Mouse (Mus musculus): ENCODE data around the gene Igfals.

Igfals gene

DNA sequence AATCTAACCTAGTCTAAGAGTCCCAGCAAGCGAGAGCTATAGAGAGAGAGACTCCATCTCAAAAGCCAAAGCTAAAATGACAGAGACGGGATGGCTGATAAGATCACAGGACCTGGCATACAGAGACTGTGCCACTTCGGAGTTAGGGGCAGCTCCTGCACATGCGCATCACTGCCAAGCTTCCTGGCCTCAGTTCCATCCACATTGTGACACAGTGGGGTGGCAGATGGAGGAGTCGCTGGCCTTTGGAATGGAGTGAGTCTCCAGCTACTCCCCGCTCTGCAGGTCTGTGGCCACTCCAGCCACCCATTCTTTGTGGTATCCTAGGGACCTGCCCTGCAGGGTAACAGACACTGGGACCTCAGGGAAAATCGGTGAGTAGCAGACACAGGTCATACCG, at the start of gene Igfals:
Gene Igfals (plus strand): TSS at position 222 of the 400 bp plus-strand sequence.
- no peak for DNase-seq (ENCODE audit: low spot score)

GRCm38 (mm10) chr17:24817503-24817902, 48.3 kb upstream of the Igfals start:
- no peak for DNase-seq (ENCODE audit: low spot score)

DNA sequence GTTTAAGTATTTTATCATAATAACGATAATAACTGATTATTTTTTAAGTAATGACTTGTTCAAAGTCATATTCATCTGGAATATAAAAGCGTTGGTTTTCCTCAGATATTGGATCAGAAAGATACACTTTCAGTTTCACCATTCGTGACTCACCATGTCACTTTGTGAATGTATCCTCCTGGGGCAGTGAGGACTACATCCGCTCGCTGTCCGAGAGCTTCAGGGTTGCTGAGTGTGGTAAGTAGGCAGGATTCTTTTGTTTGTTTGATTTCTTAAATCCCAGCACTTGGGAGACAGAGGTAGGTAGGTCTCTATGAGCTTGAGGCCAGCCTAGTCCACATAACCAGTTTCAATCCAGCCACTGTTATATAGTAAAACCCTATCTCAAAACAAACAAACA, 47.6 kb upstream of the Igfals start:
- DNase-seq (ENCODE audit: low spot score) = no peak

GRCm38 (mm10) chr17:24819469-24819868, 46.3 kb upstream of the Igfals start:
- no peak for DNase-seq (ENCODE audit: low spot score)

DNA sequence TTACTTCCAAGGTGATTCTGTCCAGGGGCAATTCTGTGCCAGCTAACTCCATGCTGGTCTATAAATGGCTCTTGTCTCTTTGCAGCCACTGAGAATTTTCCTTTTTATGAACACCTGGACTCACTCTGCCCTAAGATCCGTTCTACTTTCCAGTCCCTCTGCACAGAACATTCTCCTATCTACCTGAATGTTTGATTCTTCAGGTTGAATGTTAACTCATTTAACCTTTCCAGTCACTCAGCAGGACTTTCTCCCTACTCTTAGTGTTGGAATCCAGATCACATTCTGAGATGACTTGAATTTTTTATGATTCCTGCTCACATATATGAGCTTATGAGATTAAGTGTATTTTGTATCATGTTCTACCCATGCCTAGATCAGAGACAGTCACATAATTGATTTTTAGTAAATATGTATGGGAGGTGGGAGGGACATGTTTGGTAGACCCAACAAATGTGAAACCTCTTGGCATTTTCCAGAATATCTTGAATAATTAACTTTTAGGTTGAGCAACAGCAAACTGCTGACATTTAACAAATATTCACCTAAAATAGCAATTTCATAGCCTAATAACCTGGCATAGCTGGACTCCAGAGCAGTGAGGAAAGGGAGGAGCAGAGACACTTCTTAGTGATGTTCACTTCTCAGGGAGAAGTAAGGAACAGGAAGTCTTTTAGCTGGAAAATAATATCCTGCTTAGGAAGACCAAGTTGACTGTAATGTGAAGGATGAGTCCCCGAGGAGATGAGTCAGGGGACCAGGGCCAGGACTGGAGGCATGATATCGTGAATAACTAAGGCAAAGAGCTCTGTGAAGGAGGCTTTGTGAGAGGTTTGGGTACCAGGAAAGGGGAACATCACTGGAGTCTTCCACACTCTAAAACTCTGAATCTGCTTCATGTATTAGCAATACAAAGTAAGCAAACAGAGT, 44.2 kb upstream of the Igfals start:
- no peak for DNase-seq (ENCODE audit: low spot score)

DNA sequence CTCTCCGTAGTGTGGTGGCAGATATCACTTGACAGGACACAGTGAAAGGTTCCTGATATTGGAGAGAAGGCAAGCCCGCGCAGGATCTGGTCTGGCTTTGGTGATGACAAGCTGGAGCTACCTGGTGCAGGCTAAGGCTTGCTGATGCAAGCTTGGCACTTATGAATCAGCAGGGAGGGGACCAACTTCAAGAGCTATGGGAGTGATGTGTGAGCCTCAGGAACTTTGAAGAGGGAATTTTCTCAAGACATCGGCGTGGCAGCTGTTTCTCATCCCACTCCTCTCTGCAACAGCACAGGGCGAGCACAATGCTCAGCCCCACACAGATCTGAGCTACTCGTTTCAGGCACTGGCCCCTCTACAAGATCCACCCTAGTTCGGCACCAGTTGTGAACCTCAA, 26.0 kb upstream of the Igfals start, which contains the start of gene Hagh:
Gene Hagh (plus strand): TSS at position 302 of the 400 bp plus-strand sequence.
- no peak for DNase-seq (ENCODE audit: low spot score)

DNA sequence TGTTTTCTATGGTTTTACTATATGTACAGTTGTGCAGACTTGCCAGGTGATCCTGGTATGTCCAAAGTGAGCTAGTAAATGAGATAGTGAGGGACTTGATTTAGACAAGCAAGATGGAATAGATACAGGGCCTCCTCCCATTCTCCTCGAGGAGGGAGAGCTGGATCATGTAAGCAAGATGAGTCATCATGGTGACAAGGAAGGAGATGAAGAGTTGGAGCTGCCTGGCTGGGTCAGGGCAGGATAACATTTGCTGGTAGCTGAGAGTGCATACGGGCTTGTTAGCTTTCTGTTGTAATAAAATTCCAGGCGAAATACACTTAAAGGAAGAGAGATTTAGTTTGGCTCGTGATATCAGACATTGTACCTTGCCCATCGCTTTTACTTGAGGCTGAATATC, 25.5 kb upstream of the Igfals start:
- DNase-seq (ENCODE audit: low spot score) = no peak

GRCm38 (mm10) chr17:24841133-24841532, 24.7 kb upstream of the Igfals start:
- no peak for DNase-seq (ENCODE audit: low spot score)

DNA sequence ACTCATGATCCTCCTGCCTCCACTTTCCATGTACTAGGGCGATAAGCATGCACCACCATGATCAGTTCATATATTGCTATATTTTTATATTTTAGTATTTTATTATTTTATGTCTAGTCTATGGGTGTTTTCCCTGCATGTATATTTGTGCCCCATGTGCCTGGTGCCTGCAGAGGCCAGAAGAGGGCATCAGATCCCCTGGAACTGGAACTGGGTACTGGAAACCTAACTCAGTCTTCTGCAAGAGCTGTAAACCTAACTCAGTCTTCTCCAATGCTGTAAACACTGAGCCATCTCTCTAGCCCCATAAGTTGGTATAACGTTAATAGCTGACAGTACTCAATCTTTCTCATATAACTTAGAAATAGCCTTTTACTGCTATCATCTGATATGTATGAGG, 23.2 kb upstream of the Igfals start:
- DNase-seq (ENCODE audit: low spot score) = no peak

GRCm38 (mm10) chr17:24844525-24844924, 21.3 kb upstream of the Igfals start:
- DNase-seq (ENCODE audit: low spot score) = no peak

- DNase-seq (ENCODE audit: low spot score) = no peak
Observed at GRCm38 (mm10) chr17:24847386-24847785, 18.4 kb upstream of the Igfals start.

GRCm38 (mm10) chr17:24848600-24849031, 17.2 kb upstream of the Igfals start:
- DNase-seq (ENCODE audit: low spot score) = no peak

GRCm38 (mm10) chr17:24849733-24850064, 16.1 kb upstream of the Igfals start:
- no peak for DNase-seq (ENCODE audit: low spot score)

DNA sequence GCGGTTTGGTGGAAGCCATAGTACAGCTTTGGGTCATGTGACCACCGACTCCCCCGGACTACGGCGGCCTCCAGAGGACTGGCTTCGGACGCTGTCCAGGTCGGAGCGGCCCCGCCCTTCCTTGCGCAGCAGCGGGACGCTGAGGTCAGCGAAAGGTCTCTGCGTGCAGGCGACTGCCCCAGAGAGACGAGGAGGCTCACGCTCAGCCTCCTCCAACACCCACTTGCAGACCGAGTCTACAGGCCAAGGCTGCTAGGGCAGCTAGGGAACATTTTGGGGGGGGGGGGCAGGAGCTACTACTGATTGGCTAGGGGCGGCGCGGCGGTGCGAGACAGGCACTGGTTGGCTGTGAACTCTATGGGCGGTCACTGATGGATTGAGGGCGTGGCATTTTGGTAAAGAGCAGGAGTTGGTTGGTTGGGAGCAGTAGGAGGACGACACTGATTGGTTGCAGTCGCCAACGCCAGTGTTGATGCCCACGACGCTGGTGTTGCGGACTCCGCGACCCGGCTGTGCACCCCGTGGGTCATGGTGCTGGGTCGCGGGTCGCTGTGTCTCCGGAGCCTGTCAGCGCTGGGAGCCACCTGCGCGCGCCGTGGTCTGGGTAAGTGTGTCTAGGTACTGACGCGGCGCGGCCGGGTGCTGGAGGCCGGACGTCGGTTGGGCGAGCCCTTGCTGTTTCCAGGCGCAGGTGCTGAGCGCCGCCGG, 15.6 kb upstream of the Igfals start, which contains the start of gene Fahd1:
Gene Fahd1 (minus strand): TSS at position 300 of the 708 bp plus-strand sequence.
- peak; percentile 95 for DNase-seq (ENCODE audit: low spot score)

- no peak for DNase-seq (ENCODE audit: low spot score)
Observed at GRCm38 (mm10) chr17:24850773-24851127, 15.0 kb upstream of the Igfals start.

DNA sequence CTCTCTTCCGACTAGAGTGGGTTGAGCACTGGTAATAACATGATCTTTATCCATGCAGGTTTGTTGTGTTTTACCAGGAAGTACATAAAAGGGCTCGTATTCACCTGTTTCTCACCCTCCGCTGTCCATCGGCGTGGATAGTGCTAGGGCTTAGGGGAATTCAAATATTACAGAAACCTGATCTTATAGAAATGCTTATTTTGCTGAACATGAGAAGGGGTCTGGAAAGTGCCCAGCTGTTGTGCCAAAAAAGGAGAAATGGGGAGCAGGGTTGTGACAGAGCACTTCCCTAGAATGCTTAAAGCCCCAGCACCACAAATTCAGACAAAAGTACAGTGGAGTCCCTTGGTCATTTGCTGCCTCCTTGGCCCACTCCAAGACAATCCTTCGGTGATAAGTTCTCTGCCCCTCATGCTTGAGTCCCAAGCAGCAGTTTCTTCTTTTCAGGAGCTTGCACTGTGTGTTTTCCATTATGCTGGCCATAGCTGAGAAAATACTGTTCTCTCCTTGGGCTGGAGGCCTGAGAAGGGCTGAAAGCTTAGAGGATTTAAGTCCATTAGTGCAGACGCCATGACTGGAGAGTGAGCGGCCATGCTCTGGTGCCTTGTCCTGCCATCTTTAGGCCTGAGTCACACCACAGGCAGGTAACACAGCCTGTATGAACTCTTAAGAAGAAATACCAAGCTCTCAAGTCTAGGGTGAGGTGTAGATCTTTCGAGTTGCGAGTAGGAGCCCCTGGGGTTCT, 14.2 kb upstream of the Igfals start:
- DNase-seq (ENCODE audit: low spot score) = no peak

DNA sequence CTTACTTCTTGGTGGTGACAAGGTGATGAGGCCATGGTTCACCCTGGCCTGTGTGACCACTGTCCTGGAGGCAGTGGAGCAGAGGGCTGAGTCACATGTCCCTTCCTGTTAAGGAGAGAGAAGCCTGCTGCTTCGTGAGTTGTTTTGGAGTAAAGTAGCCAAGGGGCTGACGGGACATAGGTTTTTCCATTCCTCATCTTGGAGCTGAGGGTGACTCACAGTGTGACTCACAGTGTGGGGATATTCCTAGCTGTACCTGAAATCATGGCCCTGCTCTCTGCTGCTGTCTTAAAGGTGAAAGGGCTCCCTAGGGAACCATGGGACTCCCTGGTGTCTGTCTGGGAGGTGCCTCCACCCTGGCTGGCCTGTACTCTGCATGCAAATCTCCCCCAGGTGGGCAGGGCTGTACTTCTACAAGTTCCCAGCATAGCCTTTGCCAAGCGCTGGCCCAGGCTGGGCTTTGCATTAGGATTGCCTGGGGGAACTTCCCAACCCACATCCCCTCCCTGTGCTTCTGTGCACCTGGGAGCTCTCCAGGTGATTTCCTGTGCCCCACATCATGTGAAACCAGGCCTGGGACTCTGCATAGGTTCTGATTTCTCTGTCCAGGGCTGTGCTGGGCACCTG, 9.8 kb upstream of the Igfals start:
- no peak for DNase-seq (ENCODE audit: low spot score)

GRCm38 (mm10) chr17:24856589-24856988, 9.2 kb upstream of the Igfals start:
- DNase-seq (ENCODE audit: low spot score) = no peak

DNA sequence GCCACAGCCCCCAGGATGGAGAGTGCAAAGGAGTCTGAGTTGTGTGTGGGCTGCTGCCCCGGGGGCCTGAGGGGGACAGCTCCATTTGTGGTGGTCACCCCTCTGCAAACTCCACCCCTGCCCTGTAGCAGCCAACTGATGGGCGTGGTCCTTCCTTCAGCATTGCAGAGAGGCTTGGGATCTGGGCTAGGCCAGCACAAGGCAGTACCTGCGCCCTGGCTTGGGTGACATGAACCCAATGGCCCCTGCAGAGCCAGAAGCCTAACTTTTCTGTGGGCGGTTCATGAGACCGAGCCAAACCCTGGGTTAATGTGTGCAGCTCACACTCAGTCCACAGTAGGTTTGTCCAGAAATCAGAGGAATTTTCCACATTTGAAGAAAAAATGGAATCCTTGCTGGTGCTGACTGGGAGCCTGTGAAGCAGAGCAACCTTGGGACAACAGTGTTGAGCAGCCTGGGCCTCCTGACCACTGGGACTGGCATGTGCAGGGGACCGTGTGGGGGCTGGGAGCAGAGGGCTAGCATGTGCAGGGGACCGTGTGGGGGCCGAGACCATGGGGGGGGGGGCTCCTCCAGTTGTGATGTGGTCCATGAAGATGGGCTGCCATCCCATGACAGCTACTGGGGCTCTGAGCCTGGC, 7.8 kb upstream of the Igfals start:
- DNase-seq (ENCODE audit: low spot score) = no peak

GRCm38 (mm10) chr17:24858967-24859366, 6.8 kb upstream of the Igfals start:
- no peak for DNase-seq (ENCODE audit: low spot score)

DNA sequence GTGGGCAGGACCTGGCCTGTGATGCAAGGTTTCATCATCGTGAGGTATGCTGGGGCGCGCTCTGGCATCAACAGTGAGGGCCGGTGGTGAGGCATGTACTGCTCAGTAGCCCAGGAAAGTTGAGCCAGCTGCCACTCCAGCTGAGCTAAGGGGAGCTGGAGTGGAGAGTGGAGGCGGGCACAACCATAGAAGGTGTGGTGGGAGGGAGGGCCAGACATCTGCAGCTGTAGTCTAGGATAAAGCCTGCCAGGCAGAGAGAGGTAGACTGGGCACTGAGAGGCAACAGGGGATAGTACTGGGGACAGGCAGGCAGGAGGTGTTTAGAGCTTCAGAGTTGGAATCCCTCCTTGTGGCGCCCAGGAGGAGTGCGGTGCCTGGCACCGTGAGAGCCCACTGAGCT, 5.7 kb upstream of the Igfals start:
- no peak for DNase-seq (ENCODE audit: low spot score)

GRCm38 (mm10) chr17:24861785-24862184, 4.0 kb upstream of the Igfals start:
- DNase-seq (ENCODE audit: low spot score) = no peak
